In genomic region chr5:45497564-45497963, GRCm38 (mm10) we compare ENCODE assay signal across 24 mouse cellular contexts. TPM values are rescaled to one million over a fixed set of nuclear protein-coding genes. Genes with fewer than 3 reads are reported as not detected.
"Had no signal": no experiment of that assay in that cellular context is flagged by ENCODE, and none has a peak within 500 bp of the region (broad histone marks: within the 10 kb centered on the region; RNA-seq: fewer than 3 reads in every experiment).

No protein-coding gene starts in this region.

- H3K4me2 ChIP-seq: kidney, embryonic 15.5 days; limb, embryonic 13.5 days; liver, embryonic 13.5 days; lung, embryonic 14.5 days; midbrain, embryonic 12.5 days; midbrain, embryonic 15.5 days; neural tube, embryonic 12.5 days; neural tube, embryonic 15.5 days had no signal

- H3K27ac ChIP-seq: kidney, embryonic 15.5 days; limb, embryonic 10.5 days; limb, embryonic 13.5 days; liver, embryonic 13.5 days; macrophage; midbrain, embryonic 12.5 days; midbrain, embryonic 15.5 days; neural tube, embryonic 12.5 days; neural tube, embryonic 15.5 days had no signal

- H3K9ac ChIP-seq: kidney, embryonic 15.5 days; liver, embryonic 13.5 days; lung, embryonic 14.5 days; midbrain, embryonic 12.5 days; midbrain, embryonic 15.5 days; neural tube, embryonic 12.5 days; neural tube, embryonic 15.5 days had no signal

- H3K4me3 ChIP-seq: kidney, embryonic 15.5 days; limb, embryonic 10.5 days; limb, embryonic 13.5 days; liver, embryonic 13.5 days; midbrain, embryonic 12.5 days; midbrain, embryonic 15.5 days; neural tube, embryonic 12.5 days; neural tube, embryonic 15.5 days had no signal

- H3K9me3 ChIP-seq: kidney, embryonic 15.5 days; limb, embryonic 10.5 days; limb, embryonic 13.5 days; liver, embryonic 13.5 days; midbrain, embryonic 12.5 days; midbrain, embryonic 15.5 days; neural tube, embryonic 12.5 days; neural tube, embryonic 15.5 days had no signal

- H3K36me3 ChIP-seq: midbrain, embryonic 15.5 days had no signal

- H3K27me3 ChIP-seq: kidney, embryonic 15.5 days; limb, embryonic 13.5 days; liver, embryonic 13.5 days; midbrain, embryonic 12.5 days; midbrain, embryonic 15.5 days; neural tube, embryonic 12.5 days; neural tube, embryonic 15.5 days had no signal

- ATAC-seq: lung, postnatal 0 days; midbrain, embryonic 15.5 days had no signal

- DNase-seq: kidney, adult 11 months; kidney, postnatal 10 days; liver; liver, embryonic 13.5 days; lung, embryonic 14.5 days; retina, postnatal 1 day; right cerebral cortex, postnatal 25 days; thymus, adult 18-20 months; thymus, postnatal 25 days had no signal

RNA-seq across cellular contexts. Expression of gene Clrn2, which starts 44.0 kb away (rescaled TPM):
- total RNA-seq: megakaryocyte, adult 5-6 weeks had no signal
- polyA plus RNA-seq: intestine, embryonic 14.5 days; kidney, embryonic 15.5 days; limb, embryonic 10.5 days; limb, embryonic 13.5 days; liver, embryonic 13.5 days; liver, embryonic 16.5 days; lung, embryonic 14.5 days; lung, postnatal 0 days; macrophage; neural tube, embryonic 12.5 days; neural tube, embryonic 15.5 days; spleen, adult 2 months; stomach, embryonic 16.5 days; testis, adult 2 months had no signal
